In genomic region chr11:83747376-83748265, GRCm38 (mm10) we compare ENCODE assay signal across 20 mouse cellular contexts. TPM values are rescaled to one million over a fixed set of nuclear protein-coding genes. Genes with fewer than 3 reads are reported as not detected.
"Had no signal": no experiment of that assay in that cellular context is flagged by ENCODE, and none has a peak within 500 bp of the region (broad histone marks: within the 10 kb centered on the region; RNA-seq: fewer than 3 reads in every experiment).

No protein-coding gene starts in this region.

- DNase-seq: kidney, adult 8-10 months; kidney, postnatal 25 days; lung, adult 2 months; retina, postnatal 1 day; right cerebral cortex, postnatal 4 days; thymus, postnatal 14 days had no signal

- H3K36me3 ChIP-seq: limb, embryonic 10.5 days; midbrain, embryonic 15.5 days; neural tube, embryonic 13.5 days had no signal

- H3K4me2 ChIP-seq: midbrain, embryonic 15.5 days; neural tube, embryonic 13.5 days had no signal

- H3K9ac ChIP-seq: midbrain, embryonic 15.5 days; neural tube, embryonic 13.5 days had no signal

- H3K27ac ChIP-seq: left cerebral cortex, adult 2 months; limb, embryonic 10.5 days; macrophage; midbrain, embryonic 15.5 days; neural tube, embryonic 13.5 days had no signal

- ATAC-seq: inflammation-experienced regulatory T-cells, adult 6 months; intestine, postnatal 0 days; lung, postnatal 0 days; midbrain, embryonic 15.5 days had no signal

- H3K4me1 ChIP-seq: limb, embryonic 10.5 days; midbrain, embryonic 15.5 days; neural tube, embryonic 13.5 days had no signal

- H3K4me3 ChIP-seq: left cerebral cortex, adult 2 months; limb, embryonic 10.5 days; midbrain, embryonic 15.5 days; neural tube, embryonic 13.5 days had no signal

- H3K9me3 ChIP-seq: limb, embryonic 10.5 days; midbrain, embryonic 15.5 days; neural tube, embryonic 13.5 days had no signal

RNA-seq across cellular contexts. Expression of gene Wfdc21, which starts 0.9 kb away (rescaled TPM):
- total RNA-seq: layer of hippocampus, postnatal 25 days; left cerebral cortex, adult 2 months; left cerebral cortex, postnatal 14 days had no signal
- polyA plus RNA-seq: inflammation-experienced regulatory T-cells, adult 6 months; intestine, postnatal 0 days; limb, embryonic 10.5 days; limb, embryonic 14.5 days; midbrain, embryonic 15.5 days; neural tube, embryonic 13.5 days had no signal

RNA-seq across cellular contexts. Expression of gene Wfdc18, which starts 38.8 kb away (rescaled TPM):
- total RNA-seq: layer of hippocampus, postnatal 25 days had no signal
- polyA plus RNA-seq: inflammation-experienced regulatory T-cells, adult 6 months; kidney, embryonic 16.5 days; limb, embryonic 10.5 days; lung, adult 2 months; lung, postnatal 0 days; midbrain, embryonic 15.5 days; neural tube, embryonic 13.5 days; spleen, adult 2 months; stomach, embryonic 16.5 days had no signal

RNA-seq across cellular contexts. Expression of gene Wfdc17, which starts 43.8 kb away (rescaled TPM):
- total RNA-seq: layer of hippocampus, postnatal 25 days; left cerebral cortex, adult 2 months; left cerebral cortex, postnatal 14 days had no signal
- polyA plus RNA-seq: neural tube, embryonic 13.5 days had no signal
